Mouse (Mus musculus): ENCODE results near the gene Ces1a.

Ces1a gene

DNA sequence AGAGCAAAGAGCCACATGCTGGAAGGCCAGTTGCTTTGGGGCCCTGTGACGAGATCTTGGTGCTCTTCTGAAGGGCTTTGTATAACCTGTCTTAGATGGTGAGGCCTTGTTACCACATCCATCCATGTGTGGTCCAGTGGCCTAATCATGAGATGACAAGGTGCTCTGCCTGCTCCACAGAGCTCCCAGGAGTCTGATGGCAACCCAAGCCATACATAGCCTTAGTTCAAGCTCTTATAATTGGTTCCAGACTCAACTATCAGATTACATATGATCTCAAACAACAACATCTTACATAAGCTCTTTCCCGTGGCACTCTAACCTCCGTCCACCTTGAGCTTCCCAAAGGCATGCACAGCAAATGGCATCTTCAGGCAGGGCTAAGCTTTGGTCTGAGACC lies at the start of gene Ces1a:
Gene Ces1a, minus strand, starts transcription at position 101 of the 400 bp plus-strand sequence.
- no peak for DNase-seq (ENCODE audit: low read depth, low spot score)

GRCm38 (mm10) chr8:93095376-93095775 lies 47.4 kb upstream of the Ces1a start:
- no peak for DNase-seq (ENCODE audit: low read depth, low spot score)

DNA sequence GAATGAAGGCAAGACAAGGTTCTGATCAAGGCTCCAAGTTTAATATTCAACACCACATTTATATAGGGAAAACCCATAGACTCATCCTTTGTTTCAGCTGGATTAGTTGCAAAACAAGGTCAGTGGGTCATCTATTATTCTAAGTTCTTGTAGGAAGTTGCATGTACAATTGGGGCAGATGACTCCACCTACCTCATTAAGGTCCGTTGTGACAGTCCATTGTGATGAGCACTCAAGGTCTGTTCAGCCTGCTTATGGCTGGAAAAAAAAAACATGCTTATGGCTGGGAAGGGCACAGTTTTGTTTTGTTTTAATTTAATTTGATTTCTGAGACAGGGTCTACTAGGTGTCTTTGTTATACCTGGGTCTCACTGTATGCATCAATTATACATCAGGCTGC lies 43.3 kb upstream of the Ces1a start:
- no peak for DNase-seq (ENCODE audit: low read depth, low spot score)

DNA sequence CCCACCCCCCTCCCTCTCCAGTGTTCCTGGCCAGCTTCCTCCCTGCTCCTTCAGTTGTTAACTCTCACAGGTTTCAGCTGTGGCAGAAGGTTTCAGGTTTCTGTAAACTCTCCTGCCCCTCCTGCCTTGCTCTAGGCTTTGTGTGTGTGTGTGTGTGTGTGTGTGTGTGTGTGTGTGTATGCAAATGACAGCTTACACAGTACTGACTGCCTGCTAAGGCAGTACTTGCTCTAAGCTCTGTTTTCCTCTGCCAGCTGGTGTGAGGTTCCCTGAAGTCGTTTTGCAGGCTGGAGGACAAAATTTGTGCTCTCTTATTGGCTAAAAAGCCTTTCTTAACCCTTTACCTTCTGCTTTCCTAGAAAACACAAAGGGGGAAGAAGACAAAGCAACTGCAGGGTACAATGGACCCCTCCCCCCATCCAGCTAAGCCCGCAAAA lies 40.7 kb upstream of the Ces1a start:
- DNase-seq (ENCODE audit: low read depth, low spot score), result no peak

DNA sequence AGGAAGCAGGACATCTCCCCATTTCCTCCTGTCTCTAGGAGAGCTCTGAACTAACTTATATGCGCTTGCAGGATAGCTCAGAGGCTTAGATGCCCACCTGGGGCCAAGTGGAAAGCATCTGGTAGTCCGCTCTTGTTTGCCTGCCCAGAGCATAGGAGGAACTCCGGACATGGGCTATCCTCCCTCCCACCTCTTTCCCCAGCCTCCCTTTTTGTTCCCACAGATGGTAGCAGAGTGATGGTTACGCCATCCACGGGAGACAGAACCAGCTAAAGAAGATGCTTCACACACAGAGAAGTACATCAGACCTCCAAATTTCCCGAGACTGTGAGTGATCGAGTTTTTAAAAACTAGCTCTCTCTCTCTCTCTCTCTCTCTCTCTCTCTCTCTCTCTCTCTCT lies 40.2 kb upstream of the Ces1a start:
- no peak for DNase-seq (ENCODE audit: low read depth, low spot score)

GRCm38 (mm10) chr8:93079887-93080286 lies 31.9 kb upstream of the Ces1a start, which contains the start of gene Ces1b:
Gene Ces1b (minus strand): TSS chr8:93080017.
- DNase-seq (ENCODE audit: low read depth, low spot score), result no peak

- no peak for DNase-seq (ENCODE audit: low read depth, low spot score)
Observed at GRCm38 (mm10) chr8:93075251-93075650, 27.3 kb upstream of the Ces1a start.

- DNase-seq (ENCODE audit: low read depth, low spot score), result no peak
Observed at GRCm38 (mm10) chr8:93063416-93064117, 15.6 kb upstream of the Ces1a start.

DNA sequence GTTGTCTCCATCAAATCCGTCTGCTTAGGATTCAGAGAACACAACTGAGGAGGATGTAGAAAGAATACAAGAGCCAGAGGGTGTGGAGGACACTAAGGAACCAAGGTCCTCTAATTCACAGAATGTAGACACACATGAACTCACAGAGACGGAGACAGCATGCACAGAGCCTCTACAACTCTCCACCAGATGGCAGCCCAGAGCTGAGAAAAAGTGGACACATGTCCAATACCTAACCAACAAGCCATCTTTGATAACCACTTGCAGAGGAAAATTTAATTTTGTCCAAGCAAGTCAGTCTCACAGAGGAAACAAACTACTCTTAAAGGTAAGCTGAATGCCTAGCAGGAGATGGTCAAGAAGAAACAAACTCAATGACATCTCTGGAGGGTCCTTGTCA lies 11.2 kb upstream of the Ces1a start:
- peak; percentile 31 for DNase-seq (ENCODE audit: low read depth, low spot score)

GRCm38 (mm10) chr8:93055238-93055637 lies 7.2 kb upstream of the Ces1a start:
- DNase-seq (ENCODE audit: low read depth, low spot score), result no peak

- DNase-seq (ENCODE audit: low read depth, low spot score), result no peak
Observed at GRCm38 (mm10) chr8:93048510-93049416, 771 bp upstream of the Ces1a start.

DNA sequence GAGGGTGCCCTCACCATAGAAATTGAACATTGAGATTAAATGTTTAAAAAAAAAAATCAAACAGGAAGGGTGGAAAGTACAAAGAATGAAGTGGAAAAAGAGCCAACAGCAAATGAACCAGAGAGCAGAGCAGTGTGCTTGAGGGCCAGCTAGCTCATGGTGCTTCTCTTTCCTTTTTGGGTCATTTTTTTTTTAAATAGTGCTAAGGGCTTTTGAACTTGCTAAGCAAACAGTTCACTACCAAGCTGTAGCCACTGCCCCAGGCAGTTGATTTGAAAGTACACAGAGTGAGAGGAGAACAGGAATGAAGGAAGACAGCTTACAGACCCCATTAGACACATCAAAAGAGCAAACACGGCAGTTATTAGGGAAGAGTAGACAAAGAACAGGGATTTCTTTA lies 4.9 kb downstream of the Ces1a start:
- no peak for DNase-seq (ENCODE audit: low read depth, low spot score)

GRCm38 (mm10) chr8:93040776-93041567 lies 7.0 kb downstream of the Ces1a start:
- no peak for DNase-seq (ENCODE audit: low read depth, low spot score)

GRCm38 (mm10) chr8:93040256-93040655 lies 7.7 kb downstream of the Ces1a start:
- no peak for DNase-seq (ENCODE audit: low read depth, low spot score)

DNA sequence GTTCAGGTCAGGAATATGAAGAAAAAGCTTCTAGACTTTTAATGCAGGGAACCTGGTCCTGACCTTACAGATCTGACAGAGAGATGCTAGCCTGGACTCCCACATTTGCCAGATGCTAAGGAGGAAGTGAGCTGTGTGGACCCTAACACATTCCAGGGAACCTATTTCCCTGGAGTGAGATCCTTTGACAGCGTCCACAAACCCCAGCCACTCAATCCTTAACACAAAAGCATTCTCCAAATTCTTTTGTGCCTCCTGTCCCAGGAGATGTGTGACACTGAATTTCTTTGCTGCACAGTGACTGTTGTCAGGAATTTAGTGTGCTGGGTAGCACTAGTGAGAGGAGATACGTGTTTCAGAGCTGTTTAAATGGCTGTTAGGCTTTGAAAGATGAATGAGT lies 9.2 kb downstream of the Ces1a start:
- DNase-seq (ENCODE audit: low read depth, low spot score), result peak; percentile 9

GRCm38 (mm10) chr8:93030664-93031063 lies 17.3 kb downstream of the Ces1a start:
- no peak for DNase-seq (ENCODE audit: low read depth, low spot score)

DNA sequence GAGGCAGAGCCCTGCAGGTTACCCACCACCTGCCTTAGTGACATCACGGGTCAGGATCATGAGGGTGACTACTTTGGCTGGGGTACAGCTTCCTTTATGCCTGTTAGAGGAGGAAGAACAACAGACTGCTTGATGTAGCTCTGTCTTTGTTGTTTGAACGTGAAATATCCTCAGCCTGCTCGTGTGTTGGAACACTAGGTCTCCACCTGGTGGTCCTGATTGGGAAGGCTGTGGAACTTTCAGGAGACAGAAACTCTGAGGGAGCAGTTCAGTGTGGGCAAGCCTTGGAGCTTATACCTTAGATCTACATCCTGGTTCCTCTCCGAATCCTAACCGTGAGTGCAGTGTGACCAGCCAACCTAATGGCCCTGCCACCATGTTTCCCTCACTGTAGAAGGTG lies 26.3 kb downstream of the Ces1a start:
- no peak for DNase-seq (ENCODE audit: low read depth, low spot score)

DNA sequence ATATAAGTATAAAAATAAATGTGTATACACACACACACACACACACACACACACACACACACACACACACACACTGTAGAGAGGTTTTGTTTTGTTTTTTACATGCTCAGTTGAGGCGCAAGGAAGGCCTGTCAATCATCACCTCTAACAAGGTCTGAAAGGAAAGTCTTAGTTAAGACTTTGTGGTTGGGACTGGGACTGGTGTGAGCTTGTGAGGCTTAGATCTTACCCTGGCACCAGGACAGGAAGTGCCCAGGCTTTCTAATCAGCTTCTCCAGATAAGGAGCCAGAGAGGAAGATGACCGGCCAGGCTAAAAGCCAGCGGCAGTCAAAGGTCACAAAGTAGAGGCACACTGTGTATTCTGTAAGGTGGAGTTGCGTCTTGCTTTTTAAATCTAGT lies 33.7 kb downstream of the Ces1a start:
- no peak for DNase-seq (ENCODE audit: low read depth, low spot score)

DNA sequence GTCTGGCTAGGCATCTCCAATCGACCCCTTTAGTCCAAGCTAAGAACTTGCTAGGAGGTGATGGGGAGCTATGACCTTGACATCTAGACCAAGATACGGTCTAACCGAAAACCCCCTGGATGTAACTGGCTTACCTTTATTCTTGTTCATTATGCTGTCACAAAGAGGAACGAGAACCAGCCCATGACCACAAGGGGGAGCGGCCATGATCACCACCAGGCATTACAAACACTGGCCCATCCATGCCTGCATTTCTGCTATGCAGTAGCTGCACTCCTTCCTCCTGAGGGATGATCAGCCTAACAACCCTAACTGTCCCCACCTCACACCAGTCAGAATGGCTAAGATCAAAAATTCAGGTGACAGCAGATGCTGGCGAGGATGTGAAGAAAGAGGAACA lies 35.8 kb downstream of the Ces1a start:
- DNase-seq (ENCODE audit: low read depth, low spot score), result no peak

DNA sequence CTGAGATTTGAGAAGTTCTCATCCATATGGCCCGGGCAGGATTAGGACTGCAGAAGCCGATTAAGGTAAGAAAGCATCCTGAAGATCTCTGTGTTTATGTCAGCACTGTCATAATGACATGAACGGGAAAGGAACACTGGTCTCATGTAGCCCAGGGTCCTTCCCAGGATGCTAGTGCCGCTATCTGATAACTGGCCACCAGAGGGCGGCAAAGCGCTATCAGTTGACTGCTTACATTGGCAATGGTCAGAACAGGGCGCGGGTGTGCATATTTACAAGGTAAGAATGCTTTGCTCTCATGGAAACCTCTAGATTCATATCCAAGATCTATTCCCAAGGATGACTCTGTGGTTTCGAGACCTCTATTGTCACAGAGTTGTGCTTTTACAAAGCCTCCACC lies 36.6 kb downstream of the Ces1a start:
- peak; percentile 47 for DNase-seq (ENCODE audit: low read depth, low spot score)

DNA sequence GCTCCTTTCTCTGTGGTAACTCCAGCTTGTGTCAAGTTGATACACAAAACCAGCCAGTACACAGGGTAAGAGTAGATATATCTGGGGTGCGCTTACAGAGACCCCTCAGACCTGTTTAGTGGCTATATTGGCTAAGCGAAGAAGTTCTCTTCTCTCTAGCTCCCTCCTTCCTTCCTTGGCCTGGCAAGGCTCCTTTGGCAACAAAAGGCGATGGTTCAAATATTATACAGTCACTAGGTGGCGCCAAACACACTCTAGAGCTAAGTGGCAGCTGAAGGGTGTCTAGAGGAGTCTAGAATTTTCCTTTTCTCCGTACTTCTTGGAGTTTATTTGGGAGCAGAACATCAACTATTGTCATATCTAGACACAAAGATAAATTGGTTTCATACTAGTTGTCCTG lies 37.7 kb downstream of the Ces1a start:
- peak; percentile 42 for DNase-seq (ENCODE audit: low read depth, low spot score)

- peak; percentile 57 for DNase-seq (ENCODE audit: low read depth, low spot score)
Observed at GRCm38 (mm10) chr8:92998600-92998999, 49.4 kb downstream of the Ces1a start.

All from embryo, embryonic 11.5 days (tissue).